Mouse (Mus musculus) activated CD4-positive, CD25-positive, alpha-beta regulatory T cell, adult 4 months (primary cell): ENCODE measurements around the gene Chid1. TPM values are rescaled to one million over a fixed set of nuclear protein-coding genes. Genes with fewer than 3 reads are reported as not detected.
A peak's percentile ranks its signal among the peaks of the same experiment; 100 is the strongest.
"Not testable (repeated sequence)": the region's sequence is repeated elsewhere in the genome, so short reads cannot be mapped to it uniquely, and the experiment has no call there.

ENCODE experiments used
- ATAC-seq: one replicate; pipeline ENCODE4 v1.8.0; 2017
- polyA plus RNA-seq, 2 experiments: library from polyadenylated mRNA; unstranded; fragments of 100-300 nt; shearing (Covaris generic); gene quantifications; one replicate each; pipeline ENCODE4 v1.2.1; 2017

Gene Chid1
- polyA plus RNA-seq, 2 experiments from 2014 or later, result 14.2 to 14.4 TPM

GRCm38 (mm10) chr7:141460391-141461113, 79.1 kb downstream of the Chid1 start, which contains the start of gene Cracr2b:
Gene Cracr2b (plus strand): TSS chr7:141461094.
- ATAC-seq, result no peak

GRCm38 (mm10) chr7:141460001-141460390, 79.7 kb downstream of the Chid1 start:
- no peak for ATAC-seq

GRCm38 (mm10) chr7:141459301-141459711, 80.4 kb downstream of the Chid1 start:
- no peak for ATAC-seq

GRCm38 (mm10) chr7:141458661-141459060, 81.0 kb downstream of the Chid1 start:
- no peak for ATAC-seq

- no peak for ATAC-seq
These were observed 81.5 kb downstream of the Chid1 start for GRCm38 (mm10) chr7:141457986-141458660.

GRCm38 (mm10) chr7:141457236-141457635, 82.4 kb downstream of the Chid1 start:
- no peak for ATAC-seq

GRCm38 (mm10) chr7:141456739-141457138, 82.9 kb downstream of the Chid1 start:
- ATAC-seq, result no peak

GRCm38 (mm10) chr7:141455610-141456314, 83.9 kb downstream of the Chid1 start:
- peak; percentile 37 for ATAC-seq

GRCm38 (mm10) chr7:141454967-141455551, 84.6 kb downstream of the Chid1 start, which contains the start of gene Pnpla2:
Gene Pnpla2 (plus strand): TSS chr7:141455198.
- ATAC-seq, result peak; percentile 81

- no peak for ATAC-seq
These were observed 86.0 kb downstream of the Chid1 start for GRCm38 (mm10) chr7:141453636-141454035.

GRCm38 (mm10) chr7:141451928-141452327, 87.7 kb downstream of the Chid1 start:
- no peak for ATAC-seq

GRCm38 (mm10) chr7:141447110-141447991, 92.3 kb downstream of the Chid1 start, which contains the start of gene Rplp2:
Gene Rplp2 (plus strand): TSS chr7:141447370.
- peak; percentile 87 for ATAC-seq

GRCm38 (mm10) chr7:141446374-141446773, 93.3 kb downstream of the Chid1 start:
- ATAC-seq, result not testable (repeated sequence)

GRCm38 (mm10) chr7:141443828-141444237, 95.8 kb downstream of the Chid1 start, which contains the start of gene Pidd1:
Gene Pidd1 (minus strand): TSS chr7:141444025.
- ATAC-seq, result peak; percentile 44

Other genes starting within 250 kb of the Chid1 start
- not detected for gene Drd4, start 247.9 kb downstream of the Chid1 start, polyA plus RNA-seq
- 10 to 100 TPM; 17.1 to 22.5 TPM for gene Deaf1, start 212.2 kb downstream of the Chid1 start, polyA plus RNA-seq
- gene Tmem80, start 212.1 kb downstream of the Chid1 start, polyA plus RNA-seq, result 10 to 100 TPM; 30.4 to 31.2 TPM
- not detected for gene Eps8l2, start 201.0 kb downstream of the Chid1 start, polyA plus RNA-seq
- gene Taldo1, start 147.7 kb downstream of the Chid1 start, polyA plus RNA-seq, result 100 to 1,000 TPM; 422 to 471 TPM
- 10 to 100 TPM; 82.1 to 97.0 TPM for gene Gatd1, start 125.7 kb downstream of the Chid1 start, polyA plus RNA-seq
- gene Cend1, start 110.4 kb downstream of the Chid1 start, polyA plus RNA-seq, result not detected
- gene Slc25a22, start 102.0 kb downstream of the Chid1 start, polyA plus RNA-seq, result 10 to 100 TPM; 26.8 to 51.1 TPM
- gene Pidd1, start 95.8 kb downstream of the Chid1 start, polyA plus RNA-seq, result 10 to 100 TPM in 1 of 2 experiments, 1 to 10 TPM in 1; 5.3 to 12.7 TPM
- gene Rplp2, start 92.5 kb downstream of the Chid1 start, polyA plus RNA-seq, result 1,000 to 10,000 TPM; 3,324 to 3,604 TPM
- 10 to 100 TPM; 58.2 to 70.2 TPM for gene Pnpla2, start 84.7 kb downstream of the Chid1 start, polyA plus RNA-seq
- not detected for gene Cracr2b, start 78.8 kb downstream of the Chid1 start, polyA plus RNA-seq
- gene Cd151, start 72.5 kb downstream of the Chid1 start, polyA plus RNA-seq, result 1 to 10 TPM; 8.3 to 8.7 TPM
- gene Polr2l, start 64.7 kb downstream of the Chid1 start, polyA plus RNA-seq, result 10 to 100 TPM; 22.3 to 22.6 TPM
- 1 to 10 TPM; 1.5 to 2.7 TPM for gene Tspan4, start 64.6 kb downstream of the Chid1 start, polyA plus RNA-seq
- 10 to 100 TPM; 13.4 to 15.5 TPM for gene Ap2a2, start 22.3 kb upstream of the Chid1 start, polyA plus RNA-seq
- under 1 TPM; 0.40 to 0.54 TPM for gene Muc6, start 115.5 kb upstream of the Chid1 start, polyA plus RNA-seq
- gene Muc2, start 150.5 kb upstream of the Chid1 start, polyA plus RNA-seq, result not detected
- gene Muc5ac, start 249.1 kb upstream of the Chid1 start, polyA plus RNA-seq, result not detected